Mouse (Mus musculus) cortical plate, adult 2 months (tissue): ENCODE measurements around the gene Eng. TPM values are rescaled to one million over a fixed set of nuclear protein-coding genes. Genes with fewer than 3 reads are reported as not detected.

ENCODE experiments used
- H3K27ac ChIP-seq: fragments of 200-500 bp; 2 replicates; pipeline ENCODE4 v1.5.1; 2012; ENCODE audit warnings: low read length, control low read depth, inconsistent platforms; ENCODE audit not compliant: insufficient read depth
- H3K4me1 ChIP-seq: fragments of 200-500 bp; 2 replicates; pipeline ENCODE4 v1.6.1; 2011; ENCODE audit warnings: low read length; ENCODE audit not compliant: control insufficient read depth, insufficient read depth
- H3K4me3 ChIP-seq: fragments of 200-500 bp; 2 replicates; pipeline ENCODE4 v1.5.1; 2011; ENCODE audit warnings: mild to moderate bottlenecking, low read length, control low read depth; ENCODE audit not compliant: insufficient read depth
- CTCF ChIP-seq: fragments of 200-500 bp; IDR thresholded peaks from 2 replicates; pipeline ENCODE4 v1.5.1; 2011; ENCODE audit warnings: mild to moderate bottlenecking, control low read depth, low read length; ENCODE audit not compliant: insufficient read depth; ENCODE audit errors: extremely low read depth
- POLR2A ChIP-seq: fragments of 200-500 bp; IDR thresholded peaks from 2 replicates; pipeline ENCODE4 v1.6.1; 2011; ENCODE audit warnings: mild to moderate bottlenecking, low read length, control low read depth; ENCODE audit not compliant: insufficient read depth; ENCODE audit errors: extremely low read depth
- polyA plus RNA-seq: library from polyadenylated mRNA; depleted of rRNA; stranded (reverse); fragments of >200 nt; gene quantifications from 2 replicates; pipeline ENCODE4 v1.2.3, GENCODE M21; 2012

Eng gene
- polyA plus RNA-seq, 1 experiment: 35.1 TPM

GRCm38 (mm10) chr2:32711301-32712056, 65.1 kb downstream of the Eng start:
- H3K27ac ChIP-seq: no peak overlapping the region
- H3K4me3 ChIP-seq: peak overlapping the region; percentile 52
- TF ChIP-seq CTCF: no peak
- no peak for TF ChIP-seq POLR2A
- H3K4me1 ChIP-seq: no peaks in the 10 kb centered on the region; the same call in 1 of the 2 replicates

DNA sequence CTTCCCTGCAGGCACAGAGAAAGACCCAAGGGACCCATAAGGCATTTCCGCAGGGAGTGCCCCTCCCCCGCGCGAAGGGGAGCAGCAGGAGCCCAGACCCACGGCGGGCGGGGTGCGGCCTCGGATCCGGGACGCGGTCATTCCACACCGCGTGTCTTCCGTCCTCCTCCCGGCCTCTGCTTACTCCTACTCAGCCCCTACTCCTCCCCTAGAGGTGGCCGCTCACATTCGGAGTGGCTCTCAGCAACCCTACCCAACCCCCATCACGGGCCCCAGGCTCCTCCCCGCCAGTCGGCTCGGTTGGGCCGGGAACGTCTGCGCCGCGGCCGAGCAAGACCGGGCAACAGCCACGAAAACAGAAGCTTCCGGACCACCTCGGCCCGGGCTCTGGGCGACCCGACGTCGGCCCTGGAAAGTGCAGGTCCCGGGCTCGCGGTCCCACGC, 65.7 kb downstream of the Eng start:
- Histone ChIP-seq H3K4me3 (peak overlapping the region; percentile 52), H3K27ac (peak overlapping the region; percentile 64; the same call in 1 of the 2 replicates), H3K4me1 (no peaks in the 10 kb centered on the region; the same call in 1 of the 2 replicates)
- TF ChIP-seq CTCF (no peak), POLR2A (no peak)

- no peaks in the 10 kb centered on the region; the same call in 1 of the 2 replicates for H3K4me1 ChIP-seq
- H3K4me3 ChIP-seq: peak overlapping the region; percentile 52
- no peak for TF ChIP-seq POLR2A
- no peak for TF ChIP-seq CTCF
- H3K27ac ChIP-seq: peak overlapping the region; percentile 100
These were observed 66.2 kb downstream of the Eng start for GRCm38 (mm10) chr2:32712586-32712933.

DNA sequence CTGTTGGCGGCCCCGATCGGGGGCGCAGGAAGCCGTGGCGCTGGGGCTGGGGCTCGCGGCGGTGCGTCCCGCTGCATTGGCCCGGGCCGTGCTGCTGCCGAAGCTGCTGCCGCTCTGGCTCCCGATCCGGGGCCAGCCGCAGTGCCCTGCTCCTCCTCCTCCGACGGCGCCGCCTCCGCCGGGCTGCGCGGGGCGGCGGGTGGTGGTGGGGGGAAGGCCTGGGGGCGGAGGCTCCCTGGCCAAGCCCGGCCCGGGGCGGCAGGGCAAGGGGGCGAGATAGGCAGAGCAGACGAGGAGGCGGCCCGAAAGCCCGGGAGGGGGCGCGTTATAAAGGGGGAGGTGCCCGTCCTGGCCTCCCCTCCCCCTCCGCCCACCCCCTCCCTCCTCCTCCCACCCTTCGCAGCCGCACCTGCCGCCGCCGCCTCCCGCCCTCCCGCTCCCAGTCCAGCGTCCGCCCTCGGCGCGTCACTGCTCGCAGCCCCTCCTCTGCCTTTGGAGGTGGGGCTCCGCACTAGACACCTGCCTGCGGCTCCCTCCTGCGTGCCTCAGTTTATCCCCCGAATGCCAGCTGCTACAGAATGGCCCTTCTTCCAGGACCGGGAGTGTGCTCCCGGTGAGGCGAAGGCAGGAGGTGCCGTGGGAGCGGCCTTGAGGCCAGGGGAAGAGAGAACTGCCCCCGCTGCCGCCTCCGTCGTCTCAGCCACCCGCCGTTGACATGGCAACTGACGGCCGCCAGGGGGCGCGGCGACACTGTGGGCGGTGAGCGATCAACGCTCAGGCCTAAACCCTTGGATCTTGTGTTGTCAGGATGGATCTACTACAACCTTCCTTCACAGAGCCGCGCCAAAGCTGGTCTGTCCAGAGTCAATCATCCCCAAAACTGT, 66.8 kb downstream of the Eng start, which contains the start of gene Cdk9:
Cdk9 (minus strand) TSS at position 143 of the 884 bp plus-strand sequence.
- peak; percentile 56; the same call in 1 of the 2 replicates for TF ChIP-seq POLR2A
- peak; percentile 86 for TF ChIP-seq CTCF
- H3K27ac ChIP-seq: peak within 1 kb of the TSS; percentile 100
- H3K4me1 ChIP-seq: no peaks in the 10 kb centered on the region; the same call in 1 of the 2 replicates
- peak within 1 kb of the TSS; percentile 52 for H3K4me3 ChIP-seq

DNA sequence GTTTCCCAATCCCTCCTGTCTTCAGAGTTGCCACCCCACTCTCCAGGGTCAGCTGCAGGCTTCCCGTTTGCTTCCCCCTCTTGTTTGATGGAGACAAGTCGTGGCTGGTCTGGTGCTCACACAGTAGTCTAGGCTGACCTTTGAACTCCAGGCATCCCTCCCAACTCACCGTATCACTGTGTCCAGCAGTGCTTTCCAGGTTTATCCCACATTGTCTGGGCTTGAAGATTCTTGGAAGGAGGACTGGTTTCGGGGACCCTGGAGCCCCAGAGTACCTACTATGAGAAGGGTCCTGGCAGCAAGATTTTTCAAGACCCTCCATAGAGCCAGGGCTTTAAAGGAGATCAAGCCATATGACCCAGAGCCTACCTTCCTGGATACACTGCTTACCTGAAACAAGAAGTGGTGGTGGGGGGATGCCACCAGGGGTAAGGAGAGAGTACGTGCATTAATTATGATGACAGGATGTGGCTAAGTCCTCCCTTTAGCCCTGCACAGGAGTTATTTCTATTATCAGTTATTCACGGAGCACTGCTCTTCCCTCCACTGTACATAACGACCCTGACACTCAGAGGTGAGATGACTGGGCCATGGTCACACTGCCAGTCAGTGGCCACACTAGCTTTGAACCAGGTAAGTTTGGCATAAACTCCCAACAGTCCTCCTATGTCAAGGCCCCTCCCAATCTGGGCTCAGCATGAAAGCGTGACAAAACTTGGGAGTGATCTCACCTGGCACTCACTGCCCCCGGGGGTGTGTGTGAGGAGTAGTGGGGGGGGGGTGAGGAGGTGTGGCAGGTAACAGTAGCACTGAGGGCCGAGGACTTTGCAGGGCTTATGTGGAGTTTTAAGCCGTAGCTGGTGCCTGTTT, 68.0 kb downstream of the Eng start:
- Histone ChIP-seq H3K4me1 (no peaks in the 10 kb centered on the region; the same call in 1 of the 2 replicates), H3K27ac (0 out of 2 replicates have a peak overlapping the region, but pooled peaks have one; percentile 1), H3K4me3 (no peak overlapping the region)
- TF ChIP-seq CTCF (no peak), POLR2A (no peak)

- Histone ChIP-seq H3K27ac (no peak overlapping the region), H3K4me1 (no peaks in the 10 kb centered on the region; the same call in 1 of the 2 replicates), H3K4me3 (no peak overlapping the region)
- no peak for TF ChIP-seq POLR2A
These were observed 68.6 kb downstream of the Eng start for GRCm38 (mm10) chr2:32714987-32715425.

GRCm38 (mm10) chr2:32718761-32719160, 72.4 kb downstream of the Eng start:
- Histone ChIP-seq H3K4me3 (no peak overlapping the region), H3K4me1 (no peaks in the 10 kb centered on the region), H3K27ac (no peak overlapping the region)
- TF ChIP-seq POLR2A: no peak
- TF ChIP-seq CTCF: no peak

- H3K4me3 ChIP-seq: no peak overlapping the region
- H3K27ac ChIP-seq: no peak overlapping the region
- H3K4me1 ChIP-seq: no peaks in the 10 kb centered on the region
- TF ChIP-seq POLR2A (no peak), CTCF (no peak)
These were observed 73.7 kb downstream of the Eng start for GRCm38 (mm10) chr2:32720053-32720452.
